Mouse (Mus musculus): ENCODE results near the gene Pdpr. TPM values are rescaled to one million over a fixed set of nuclear protein-coding genes. Genes with fewer than 3 reads are reported as not detected.

Pdpr gene
- polyA plus RNA-seq (2021; fragmentation: Nextera tagmentation): 4.6 and 5.7 TPM in 2 replicates
- long read RNA-seq, experiment 1, partial matches to known transcripts: 2 of 4 reads
- long read RNA-seq, experiment 1, other reads (novel, unspliced or antisense): 2 of 4 reads
- long read RNA-seq, experiment 2, full-length matches to known transcripts: 7 of 33 reads
- long read RNA-seq, experiment 2, partial matches to known transcripts: 15 of 33 reads
- long read RNA-seq, experiment 2, other reads (novel, unspliced or antisense): 11 of 33 reads

DNA sequence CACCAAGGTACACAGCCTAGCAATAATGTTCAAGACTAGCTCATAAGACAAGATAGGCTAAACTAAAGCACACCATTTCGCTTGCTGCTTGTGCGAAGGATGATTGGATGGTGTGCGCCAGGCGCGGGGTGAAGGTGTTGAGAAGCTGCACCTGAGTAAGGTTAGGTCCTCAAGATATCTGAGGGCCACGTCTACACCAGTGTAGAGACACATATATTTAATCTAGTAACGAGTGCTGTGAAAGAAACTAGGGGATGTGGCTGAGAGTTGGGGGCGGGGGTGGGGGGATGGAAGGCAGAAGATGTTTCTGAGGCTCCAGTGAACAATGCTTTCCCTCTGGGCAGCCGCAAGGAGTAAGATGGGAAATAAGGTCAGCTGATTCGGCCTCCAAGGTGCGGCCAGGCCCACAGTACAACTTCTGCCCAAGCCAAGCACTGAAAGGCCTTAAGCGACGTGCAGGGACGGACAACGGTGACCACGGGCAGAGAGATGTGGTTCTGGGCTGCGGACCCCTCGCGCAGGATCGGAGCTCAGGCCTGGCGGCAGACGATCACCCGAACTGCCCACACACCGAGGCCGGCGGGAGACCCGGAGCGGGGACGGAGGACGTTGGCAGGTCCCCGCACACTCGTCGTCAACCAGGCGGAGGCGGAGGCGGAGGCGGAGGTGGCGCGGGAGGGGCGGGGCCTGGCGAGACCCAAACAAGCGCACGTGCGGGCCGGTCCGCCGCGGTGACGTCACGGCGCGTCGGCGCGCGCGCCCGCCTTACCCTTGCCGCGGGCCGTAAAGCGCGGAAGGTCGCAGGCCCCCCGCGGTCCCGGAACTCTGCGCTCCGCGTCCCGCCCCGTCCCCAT is at the start of gene Pdpr:
Gene Pdpr, plus strand, starts transcription at position 766 of the 854 bp plus-strand sequence.

DNA sequence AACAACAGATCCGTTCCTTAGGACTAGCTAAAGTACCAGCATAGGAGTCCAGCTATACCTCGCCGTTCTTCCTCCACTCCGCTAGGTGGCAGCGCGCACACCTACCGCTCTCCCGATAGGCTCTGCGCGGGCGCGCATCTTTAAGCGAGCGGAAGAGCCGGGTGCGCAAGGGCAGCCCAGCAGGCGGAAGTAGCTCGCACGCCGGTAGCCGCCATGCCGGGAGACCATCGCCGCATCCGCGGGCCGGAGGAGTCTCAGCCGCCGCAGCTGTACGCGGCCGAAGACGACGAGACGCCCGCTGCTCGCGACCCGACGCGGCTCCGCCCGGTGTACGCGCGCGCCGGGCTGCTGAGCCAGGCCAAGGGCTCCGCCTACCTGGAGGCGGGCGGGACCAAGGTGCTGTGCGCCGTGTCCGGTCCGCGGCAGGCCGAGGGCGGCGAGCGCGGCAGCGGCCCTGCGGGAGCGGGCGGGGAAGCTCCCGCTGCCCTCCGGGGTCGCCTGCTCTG is 38.2 kb upstream of the Pdpr start, which contains the start of gene Exosc6:
Gene Exosc6, plus strand, starts transcription at position 182 of the 506 bp plus-strand sequence.

DNA sequence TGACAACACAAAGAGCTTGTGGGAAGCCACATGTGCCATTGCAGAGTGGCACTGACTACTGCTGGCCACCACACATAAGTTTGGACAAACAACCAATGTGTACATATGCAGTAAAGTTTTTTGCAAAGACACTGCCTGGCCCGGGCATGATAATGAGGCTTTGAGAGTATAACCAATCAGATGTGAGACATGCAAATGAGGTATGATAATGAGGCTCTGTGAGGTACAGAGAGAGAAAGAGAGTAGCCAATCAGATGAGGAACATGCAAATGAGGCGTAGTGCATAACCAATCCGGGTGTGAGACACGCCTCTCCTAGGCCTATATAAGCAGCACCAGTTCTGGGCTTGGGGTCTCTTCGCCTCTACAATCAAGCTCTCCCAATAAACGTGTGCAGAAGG is 2.1 kb upstream of the Pdpr start, which contains the start of gene Clec18a:
Gene Clec18a, minus strand, starts transcription at position 101 of the 400 bp plus-strand sequence.

Other genes with a start within 250 kb of the Pdpr start
- gene Cog4, start 248.0 kb upstream of the Pdpr start, polyA plus RNA-seq (2021; fragmentation: Nextera tagmentation): 28.0 and 28.6 TPM in 2 replicates
- gene Sf3b3, start 247.8 kb upstream of the Pdpr start, polyA plus RNA-seq (2021; fragmentation: Nextera tagmentation): 25.0 and 29.1 TPM in 2 replicates
- 4.7 and 5.2 TPM in 2 replicates for gene Fuk, start 192.1 kb upstream of the Pdpr start, polyA plus RNA-seq (2021; fragmentation: Nextera tagmentation)
- 11.3 and 11.7 TPM in 2 replicates for gene St3gal2, start 174.7 kb upstream of the Pdpr start, polyA plus RNA-seq (2021; fragmentation: Nextera tagmentation)
- 6.4 and 6.7 TPM in 2 replicates for gene Ddx19a, start 96.8 kb upstream of the Pdpr start, polyA plus RNA-seq (2021; fragmentation: Nextera tagmentation)
- 3.9 and 4.2 TPM in 2 replicates for gene Ddx19b, start 62.9 kb upstream of the Pdpr start, polyA plus RNA-seq (2021; fragmentation: Nextera tagmentation)
- 44.9 and 47.2 TPM in 2 replicates for gene Aars, start 61.5 kb upstream of the Pdpr start, polyA plus RNA-seq (2021; fragmentation: Nextera tagmentation)
- gene Exosc6, start 38.3 kb upstream of the Pdpr start, polyA plus RNA-seq (2021; fragmentation: Nextera tagmentation): not detected in 2 replicates
- gene Clec18a, start 2.2 kb upstream of the Pdpr start, polyA plus RNA-seq (2021; fragmentation: Nextera tagmentation): 1.7 and 3.3 TPM in 2 replicates
- 44.7 and 45.4 TPM in 2 replicates for gene Glg1, start 164.6 kb downstream of the Pdpr start, polyA plus RNA-seq (2021; fragmentation: Nextera tagmentation)
- 4.7 and 6.2 TPM in 2 replicates for gene Rfwd3, start 205.6 kb downstream of the Pdpr start, polyA plus RNA-seq (2021; fragmentation: Nextera tagmentation)
- 0.09 TPM in 1 of 2 replicates, not detected in the other for gene Mlkl, start 243.5 kb downstream of the Pdpr start, polyA plus RNA-seq (2021; fragmentation: Nextera tagmentation)